Mouse (Mus musculus) brown adipose tissue, adult 24 weeks (tissue): Measurements from ENCODE around the gene Suv39h2. TPM values are rescaled to one million over a fixed set of nuclear protein-coding genes. Genes with fewer than 3 reads are reported as not detected.

Experiments used
- H3K27ac ChIP-seq: fragments of 200-500 bp; replicated peaks from 2 replicates; pipeline ENCODE4 v1.5.1; 2012; ENCODE audit warnings: low read depth, mild to moderate bottlenecking, low read length
- H3K4me1 ChIP-seq: fragments of 200-500 bp; 2 replicates; pipeline ENCODE4 v1.6.1; 2012; ENCODE audit warnings: low read length, mixed read lengths; ENCODE audit not compliant: control insufficient read depth, insufficient read depth, insufficient read length
- H3K4me3 ChIP-seq: fragments of 200-500 bp; 2 replicates; pipeline ENCODE4 v1.5.1; 2012; ENCODE audit warnings: low read depth, mild to moderate bottlenecking, low read length, moderate library complexity; ENCODE audit not compliant: insufficient read depth
- polyA plus RNA-seq: library from polyadenylated mRNA; stranded (reverse); fragments of >200 nt; gene quantifications from 2 replicates; pipeline ENCODE4 v1.2.4, GENCODE M21; 2012; ENCODE audit not compliant: missing spikeins, insufficient read depth, insufficient read length

Gene Suv39h2
- 0.33 and 1.7 TPM in 2 replicates for polyA plus RNA-seq

GRCm38 (mm10) chr2:3474861-3475283, at the start of gene Suv39h2:
Gene Suv39h2, minus strand, starts transcription at chr2:3475031.
- Histone ChIP-seq H3K4me3 (peak within 1 kb of the TSS; percentile 83), H3K27ac (peak within 1 kb of the TSS; percentile 72), H3K4me1 (peaks cover 3% of the 10 kb centered on the region; the same call in 1 of the 2 replicates)

DNA sequence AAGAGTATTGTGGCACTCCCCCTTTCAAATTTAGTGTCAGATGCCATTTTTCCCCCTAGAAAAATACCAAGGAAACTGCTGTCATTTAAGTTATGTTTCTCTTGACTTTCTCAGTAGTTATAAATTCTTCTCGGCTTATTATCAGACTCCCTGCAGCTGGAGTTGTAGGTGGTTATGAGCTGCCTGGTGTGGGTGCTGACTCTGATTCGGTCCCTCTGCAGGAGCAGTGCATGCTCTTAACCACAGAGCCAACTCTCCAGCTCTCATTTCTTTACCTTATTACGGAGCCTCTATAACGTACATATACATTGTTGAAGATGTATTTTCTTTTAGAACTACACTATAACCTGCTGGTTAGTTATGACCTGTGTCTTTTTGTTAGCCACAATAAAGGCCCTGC, 47.7 kb upstream of the Suv39h2 start:
- Histone ChIP-seq H3K4me1 (no peaks in the 10 kb centered on the region), H3K4me3 (no peak overlapping the region), H3K27ac (no peak overlapping the region)

- Histone ChIP-seq H3K27ac (peak within 1 kb of the TSS; percentile 80), H3K4me3 (peak within 1 kb of the TSS; percentile 85), H3K4me1 (peaks cover 2% of the 10 kb centered on the region)
Measured at GRCm38 (mm10) chr2:3512552-3513454, 38.0 kb upstream of the Suv39h2 start, which contains the start of the genes Gm45902, Hspa14 and Cdnf. Gene Gm45902, minus strand, starts transcription at chr2:3512790. Gene Hspa14, minus strand, starts transcription at chr2:3512814. Gene Cdnf, plus strand, starts transcription at chr2:3513030.

- Histone ChIP-seq H3K27ac (peak overlapping the region; percentile 19; the same call in 1 of the 2 replicates), H3K4me3 (peak overlapping the region; percentile 78), H3K4me1 (peaks cover 2% of the 10 kb centered on the region)
Measured at GRCm38 (mm10) chr2:3512076-3512475, 37.2 kb upstream of the Suv39h2 start.

GRCm38 (mm10) chr2:3500886-3501285, 26.1 kb upstream of the Suv39h2 start:
- H3K27ac ChIP-seq: no peak overlapping the region

GRCm38 (mm10) chr2:3499543-3499942, 24.7 kb upstream of the Suv39h2 start:
- Histone ChIP-seq H3K4me3 (no peak overlapping the region), H3K27ac (no peak overlapping the region), H3K4me1 (no peaks in the 10 kb centered on the region)

More at GRCm38 (mm10) chr2:3500886-3501285, 26.1 kb upstream of the Suv39h2 start:
- Histone ChIP-seq H3K4me1 (no peaks in the 10 kb centered on the region), H3K4me3 (no peak overlapping the region)

DNA sequence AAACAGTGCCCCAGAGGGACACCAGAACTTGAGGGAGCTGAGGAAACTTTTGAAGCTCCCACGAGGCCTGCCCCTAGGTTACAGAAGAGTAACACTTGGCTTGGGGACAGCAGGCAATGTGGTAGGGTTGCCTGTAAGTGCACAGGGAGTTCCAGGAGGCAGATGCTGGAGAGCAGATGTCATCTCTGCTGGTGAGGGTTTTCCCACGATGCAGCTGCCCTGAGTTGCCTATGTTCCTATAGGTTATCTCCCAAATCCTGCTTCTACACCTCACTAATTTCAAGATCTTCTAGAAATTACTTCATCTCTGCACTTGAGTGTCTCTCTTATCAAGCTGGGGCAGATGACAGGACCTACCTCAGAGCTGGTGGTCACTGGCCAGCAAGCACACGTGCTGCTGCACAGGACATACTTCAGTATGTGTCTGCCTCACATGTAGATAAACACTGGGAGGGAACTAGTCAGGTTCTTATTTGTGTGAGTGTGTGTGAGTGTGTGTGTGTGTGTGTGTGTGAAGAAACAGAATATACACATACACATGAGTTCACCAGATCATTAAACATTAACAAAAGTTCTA, 19.1 kb upstream of the Suv39h2 start:
- H3K4me3 ChIP-seq: no peak overlapping the region
- H3K27ac ChIP-seq: no peak overlapping the region
- H3K4me1 ChIP-seq: no peaks in the 10 kb centered on the region

DNA sequence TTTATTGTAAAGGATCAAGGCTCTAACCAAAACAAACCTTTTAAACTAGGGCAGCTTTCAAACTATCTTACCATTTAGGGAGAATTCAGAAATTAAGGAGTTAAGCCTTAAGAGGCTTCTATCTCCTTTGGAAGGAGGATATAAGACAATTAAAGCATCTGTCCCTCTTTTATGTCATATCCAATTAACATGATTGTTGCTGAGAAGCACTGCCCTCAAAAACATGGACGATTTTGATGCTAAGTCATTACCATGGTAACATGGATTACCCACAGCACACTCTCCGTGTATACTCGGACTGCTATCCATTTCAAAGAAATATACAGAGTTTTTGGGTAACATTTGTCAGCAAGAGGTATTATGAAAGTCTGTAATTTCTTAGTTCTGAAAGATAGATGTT, 15.0 kb upstream of the Suv39h2 start:
- H3K27ac ChIP-seq: no peak overlapping the region
- H3K4me3 ChIP-seq: no peak overlapping the region
- no peaks in the 10 kb centered on the region for H3K4me1 ChIP-seq

DNA sequence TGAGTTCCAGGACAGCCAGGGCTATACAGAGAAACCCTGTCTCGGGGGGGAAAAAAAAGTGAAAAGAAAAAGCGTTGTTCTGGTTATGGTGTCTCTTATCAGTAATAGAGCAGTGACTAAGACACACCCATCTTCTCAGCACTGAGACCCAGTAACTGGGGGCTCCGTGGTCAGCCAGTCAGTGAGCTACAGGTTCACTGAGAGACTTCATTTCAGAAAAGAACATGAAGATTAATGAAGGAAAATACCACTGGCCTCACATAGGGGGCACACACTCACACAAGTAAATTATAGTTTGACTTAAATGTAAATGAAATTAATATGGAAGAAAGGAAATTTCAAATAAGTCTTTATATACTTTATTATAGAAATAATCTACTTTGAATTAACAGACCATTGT, 5.4 kb upstream of the Suv39h2 start:
- Histone ChIP-seq H3K4me1 (peaks cover 3% of the 10 kb centered on the region; the same call in 1 of the 2 replicates), H3K4me3 (no peak overlapping the region), H3K27ac (no peak overlapping the region)

GRCm38 (mm10) chr2:3475746-3476251, 968 bp upstream of the Suv39h2 start:
- Histone ChIP-seq H3K4me1 (peaks cover 3% of the 10 kb centered on the region; the same call in 1 of the 2 replicates), H3K4me3 (peak overlapping the region; percentile 83), H3K27ac (no peak overlapping the region)

DNA sequence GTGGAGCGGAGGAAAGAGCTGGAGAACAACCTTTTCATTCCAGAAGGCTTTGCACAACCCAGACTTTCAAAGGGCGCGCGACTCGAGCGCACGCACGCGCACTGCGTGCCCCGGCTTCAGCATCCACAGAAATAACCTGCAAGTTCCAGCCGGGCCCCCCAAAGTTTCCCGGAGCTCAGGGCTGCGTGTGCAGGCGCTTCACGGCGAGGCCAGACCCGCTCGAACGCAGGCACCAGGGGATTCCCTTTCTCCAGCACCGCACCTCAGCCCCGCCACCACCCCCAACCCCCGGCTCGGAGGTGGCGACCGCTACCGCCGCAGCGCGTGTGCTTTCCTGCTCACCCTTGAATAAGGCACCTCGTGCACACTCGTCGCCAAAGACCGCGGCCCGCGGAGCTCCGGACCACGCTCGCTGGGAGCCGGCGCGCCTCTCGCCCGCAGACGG, 448 bp downstream of the Suv39h2 start:
- Histone ChIP-seq H3K27ac (no peak overlapping the region), H3K4me1 (peaks cover 3% of the 10 kb centered on the region; the same call in 1 of the 2 replicates), H3K4me3 (peak overlapping the region; percentile 83)

GRCm38 (mm10) chr2:3473891-3474290, 940 bp downstream of the Suv39h2 start:
- Histone ChIP-seq H3K4me3 (peak overlapping the region; percentile 83), H3K27ac (no peak overlapping the region), H3K4me1 (peaks cover 3% of the 10 kb centered on the region; the same call in 1 of the 2 replicates)

GRCm38 (mm10) chr2:3456590-3456989, 18.2 kb downstream of the Suv39h2 start:
- H3K27ac ChIP-seq: no peak overlapping the region
- no peak overlapping the region for H3K4me3 ChIP-seq
- no peaks in the 10 kb centered on the region for H3K4me1 ChIP-seq

DNA sequence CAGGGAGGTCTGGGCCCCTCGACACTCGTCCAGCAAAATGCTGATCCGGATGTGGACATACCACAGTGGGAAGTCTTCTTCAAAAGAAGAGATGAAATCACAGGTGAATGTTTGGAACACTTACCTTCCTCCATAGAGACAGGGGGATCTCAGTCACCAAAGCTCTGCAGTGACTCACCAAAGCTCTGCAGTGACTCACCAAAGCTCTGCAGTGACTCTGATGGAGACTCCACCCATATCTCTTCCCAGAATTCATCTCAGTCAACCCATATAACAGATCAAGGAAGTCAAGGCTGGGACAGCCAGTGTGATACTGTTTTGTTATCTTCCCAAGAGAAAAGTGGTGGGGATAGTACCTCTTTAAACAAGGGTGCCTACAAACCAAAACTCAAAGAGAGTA, 21.7 kb downstream of the Suv39h2 start:
- Histone ChIP-seq H3K27ac (no peak overlapping the region), H3K4me3 (no peak overlapping the region), H3K4me1 (no peaks in the 10 kb centered on the region)

DNA sequence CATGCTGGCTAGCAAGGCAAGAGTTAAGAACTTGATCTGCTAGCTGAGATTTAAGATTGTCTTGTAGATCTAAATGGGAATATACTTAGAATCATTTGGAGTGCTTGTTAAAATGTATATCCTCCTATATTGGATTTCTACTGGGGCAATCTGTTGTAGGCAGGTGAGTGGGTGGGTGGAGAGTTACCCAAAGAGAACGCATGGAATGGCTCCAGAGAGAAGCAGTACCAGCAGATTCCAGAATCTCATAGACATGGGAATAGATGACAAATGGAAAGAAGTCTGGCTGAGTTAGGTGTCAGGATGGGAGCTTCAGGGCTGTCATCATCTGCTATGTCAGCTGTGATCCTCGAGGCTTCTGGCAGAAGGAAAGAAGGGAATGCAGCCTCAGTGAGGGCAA, 25.4 kb downstream of the Suv39h2 start:
- Histone ChIP-seq H3K4me1 (no peaks in the 10 kb centered on the region), H3K4me3 (no peak overlapping the region), H3K27ac (no peak overlapping the region)
